Mouse (Mus musculus) olfactory bulb, adult 2 months (tissue): ENCODE data around the gene Pip5k1b. TPM values are rescaled to one million over a fixed set of nuclear protein-coding genes. Genes with fewer than 3 reads are reported as not detected.

Experiments
- H3K27ac ChIP-seq: fragments of 200-500 bp; 2 replicates; pipeline ENCODE4 v1.5.1; 2012; ENCODE audit warnings: low read depth, low read length; ENCODE audit not compliant: insufficient read depth
- H3K4me1 ChIP-seq: fragments of 200-500 bp; 2 replicates; pipeline ENCODE4 v1.6.1; 2012; ENCODE audit warnings: low read length; ENCODE audit not compliant: control insufficient read depth, insufficient read depth
- H3K4me3 ChIP-seq: fragments of 200-500 bp; 2 replicates; pipeline ENCODE4 v1.5.1; 2012; ENCODE audit warnings: mild to moderate bottlenecking, low read depth, low read length, moderate library complexity; ENCODE audit not compliant: insufficient read depth
- CTCF ChIP-seq: fragments of 200-500 bp; IDR thresholded peaks from 2 replicates; pipeline ENCODE4 v1.5.1; 2012; ENCODE audit warnings: low read depth, mild to moderate bottlenecking, low read length, moderate library complexity; ENCODE audit not compliant: insufficient read depth
- POLR2A ChIP-seq: fragments of 200-500 bp; IDR thresholded peaks from 2 replicates; pipeline ENCODE4 v1.6.1; 2012; ENCODE audit warnings: mild to moderate bottlenecking, low read depth, low read length, moderate library complexity; ENCODE audit not compliant: insufficient read depth
- WGBS: fragments of 180-500 bp; shearing (Covaris S2); methylation state at CpG from one replicate; pipeline ENCODE4 v1.1.7; 2018; 5-methylcytosine and 5-hydroxymethylcytosine counted together
- polyA plus RNA-seq: library from polyadenylated mRNA; stranded (reverse); fragments of >200 nt; gene quantifications from 2 replicates; pipeline ENCODE4 v1.2.4, GENCODE M21; 2012; ENCODE audit warnings: low replicate concordance; ENCODE audit not compliant: missing spikeins, insufficient read depth, insufficient read length

Pip5k1b gene
- polyA plus RNA-seq, 1 experiment, result not detected

DNA sequence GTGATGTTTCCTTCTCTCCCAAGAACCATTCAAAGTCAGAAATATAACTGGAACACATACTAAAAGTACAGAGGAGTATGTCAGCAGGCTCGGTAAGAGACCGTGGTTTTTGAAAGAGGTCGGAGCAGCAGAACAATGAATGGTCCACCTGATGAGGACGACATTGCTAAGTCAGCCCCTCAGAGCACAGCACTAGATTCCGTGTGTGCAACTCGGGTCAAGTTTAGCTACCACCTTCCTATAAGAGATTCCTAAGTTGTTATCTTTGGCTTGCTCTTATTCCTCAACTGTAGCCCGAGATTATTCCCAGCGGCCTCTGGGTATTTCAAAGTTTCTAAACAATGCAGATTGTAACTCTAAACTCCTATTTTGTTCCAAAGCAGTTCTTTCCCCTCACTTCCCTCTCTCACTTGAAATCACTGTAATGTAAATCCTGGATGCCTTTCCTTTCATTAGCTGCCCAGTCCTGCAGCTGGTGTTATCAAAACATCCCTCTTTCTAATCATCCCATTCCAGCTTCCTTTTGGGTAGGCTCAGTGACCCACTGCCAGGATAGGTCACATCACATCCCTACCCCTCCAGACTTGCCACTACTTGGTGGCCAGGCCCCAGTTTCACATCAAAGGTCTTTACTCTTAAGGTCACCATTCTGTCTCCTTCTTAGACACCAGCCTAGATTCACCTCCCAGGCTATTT, 192.9 kb downstream of the Pip5k1b start:
- H3K4me3 ChIP-seq, result no peak overlapping the region
- WGBS, result 77% methylated on average over 8 of the region's 8 CpGs

DNA sequence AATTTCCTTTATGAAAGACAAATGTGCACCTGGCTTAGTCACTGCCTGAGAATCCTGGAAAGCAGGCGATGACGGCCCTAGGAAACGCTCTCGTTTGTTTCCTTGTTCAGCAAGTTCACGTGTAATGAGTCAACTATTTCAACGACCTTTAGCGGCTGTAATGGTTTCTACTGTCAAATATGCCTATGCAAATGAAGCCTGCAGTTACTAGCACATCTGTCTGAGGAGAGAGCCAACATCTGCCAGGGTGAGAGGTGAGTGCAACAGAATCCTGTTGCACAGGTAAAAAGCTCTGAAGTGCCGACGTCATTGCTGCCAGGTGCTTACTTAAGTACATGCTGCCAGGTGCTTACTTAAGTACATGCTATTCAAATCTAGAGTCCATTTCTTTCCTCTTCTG, 196.4 kb downstream of the Pip5k1b start:
- H3K27ac ChIP-seq, result no peak overlapping the region
- WGBS, result 87% methylated on average over 9 of the region's 9 CpGs
- no peak for TF ChIP-seq POLR2A
- TF ChIP-seq CTCF, result no peak

More for the DNA sequence above, 192.9 kb downstream of the Pip5k1b start:
- TF ChIP-seq POLR2A (no peak), CTCF (no peak)
- no peak overlapping the region for H3K27ac ChIP-seq
- no peaks in the 10 kb centered on the region for H3K4me1 ChIP-seq

GRCm38 (mm10) chr19:24352298-24352959, 203.2 kb downstream of the Pip5k1b start:
- H3K27ac ChIP-seq, result no peak overlapping the region
- WGBS, result 64% methylated on average over 5 of the region's 5 CpGs
- no peak for TF ChIP-seq CTCF
- no peak for TF ChIP-seq POLR2A
- no peaks in the 10 kb centered on the region for H3K4me1 ChIP-seq
- no peak overlapping the region for H3K4me3 ChIP-seq

More for the DNA sequence above, 196.4 kb downstream of the Pip5k1b start:
- H3K4me1 ChIP-seq, result no peaks in the 10 kb centered on the region
- no peak overlapping the region for H3K4me3 ChIP-seq

DNA sequence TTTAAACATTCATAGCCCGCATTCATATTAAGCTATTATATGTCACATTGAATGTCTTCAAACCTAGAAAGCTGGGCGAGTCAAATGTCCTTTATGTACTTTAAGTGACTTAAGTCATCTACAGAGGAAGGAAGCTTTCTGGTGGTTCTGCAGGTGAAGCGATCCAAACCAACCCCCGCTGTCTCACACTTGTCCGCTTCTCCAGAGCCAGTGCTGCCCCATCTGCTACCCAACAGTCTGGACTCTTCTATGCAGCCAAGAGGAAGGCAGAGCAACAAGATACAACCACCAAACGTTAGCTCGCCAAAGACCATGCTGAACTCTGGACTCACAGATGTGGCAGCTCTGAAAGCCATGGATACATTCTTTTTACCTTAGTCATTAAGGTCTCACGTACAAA, 211.2 kb downstream of the Pip5k1b start:
- TF ChIP-seq POLR2A, result no peak
- no peak for TF ChIP-seq CTCF
- WGBS, result 95% methylated on average over 8 of the region's 8 CpGs
- H3K4me1 ChIP-seq, result no peaks in the 10 kb centered on the region
- H3K27ac ChIP-seq, result no peak overlapping the region
- H3K4me3 ChIP-seq, result no peak overlapping the region

GRCm38 (mm10) chr19:24342786-24343185, 212.9 kb downstream of the Pip5k1b start:
- TF ChIP-seq CTCF, result no peak
- no peak for TF ChIP-seq POLR2A
- Histone ChIP-seq H3K4me1 (no peaks in the 10 kb centered on the region), H3K4me3 (no peak overlapping the region), H3K27ac (no peak overlapping the region)
- 77% methylated on average over 5 of the region's 5 CpGs for WGBS

- no peak for TF ChIP-seq POLR2A
- no peak for TF ChIP-seq CTCF
- no peak overlapping the region for H3K4me3 ChIP-seq
- WGBS, result 84% methylated on average over 12 of the region's 12 CpGs
- no peaks in the 10 kb centered on the region for H3K4me1 ChIP-seq
- no peak overlapping the region for H3K27ac ChIP-seq
Measured at GRCm38 (mm10) chr19:24336370-24337076, 219.1 kb downstream of the Pip5k1b start.

DNA sequence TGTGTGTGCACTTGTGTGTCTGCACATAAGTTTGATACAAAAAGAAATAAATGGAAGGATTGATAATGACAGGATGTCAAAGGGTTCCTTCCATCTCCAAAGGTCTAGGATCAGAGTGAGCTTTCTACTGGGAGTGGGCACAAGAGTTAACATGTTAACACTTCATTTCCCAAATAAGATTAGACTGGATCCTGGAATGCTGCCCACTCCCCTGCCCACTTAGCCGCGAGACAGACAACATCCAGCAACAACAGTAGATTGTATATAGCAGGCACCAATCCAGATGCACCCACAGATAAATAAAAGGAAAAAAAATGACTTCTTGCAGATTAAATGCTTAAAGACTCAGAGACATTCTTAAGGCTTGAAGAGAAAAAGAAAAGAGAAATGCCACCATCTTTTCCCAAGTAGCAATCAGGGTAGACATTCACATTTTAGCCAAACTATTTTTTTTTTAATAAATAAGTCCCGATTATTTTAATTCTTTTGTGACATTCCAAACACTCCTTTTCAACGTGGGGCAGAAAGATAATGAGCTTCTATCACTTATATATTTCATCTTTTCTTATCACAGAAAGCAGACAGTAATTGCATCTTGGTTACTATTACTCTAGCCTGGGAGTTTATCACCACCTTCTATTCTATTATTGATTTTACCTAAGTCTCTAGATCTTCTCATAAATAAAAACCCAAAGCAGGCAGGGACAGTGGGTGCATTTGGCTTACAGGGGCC, 219.9 kb downstream of the Pip5k1b start:
- H3K4me1 ChIP-seq, result no peaks in the 10 kb centered on the region
- H3K4me3 ChIP-seq, result no peak overlapping the region
- H3K27ac ChIP-seq, result no peak overlapping the region
- WGBS, result 51% methylated on average over 4 of the region's 4 CpGs
- TF ChIP-seq POLR2A (no peak), CTCF (no peak)

DNA sequence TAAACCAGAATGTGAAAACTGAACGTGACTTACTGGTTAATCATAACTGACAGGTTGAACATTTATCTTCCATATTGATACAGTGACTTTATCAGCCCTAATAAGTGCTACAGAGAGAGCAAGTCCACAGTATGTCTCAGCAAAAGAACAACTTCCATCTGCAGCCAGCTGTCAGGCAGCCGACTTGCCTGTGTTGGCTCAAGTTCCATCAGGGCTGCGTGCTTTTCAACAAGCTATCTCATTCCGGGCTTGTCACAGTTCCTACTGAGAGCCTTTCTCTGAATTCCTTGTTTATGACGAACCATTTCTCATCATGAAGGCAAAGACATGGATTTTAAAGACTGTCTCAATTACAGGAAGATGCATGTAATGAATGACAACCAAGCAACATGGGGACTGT, 222.7 kb downstream of the Pip5k1b start:
- no peak overlapping the region for H3K4me3 ChIP-seq
- H3K4me1 ChIP-seq, result no peaks in the 10 kb centered on the region
- H3K27ac ChIP-seq, result no peak overlapping the region
- 63% methylated on average over 5 of the region's 5 CpGs for WGBS
- TF ChIP-seq POLR2A, result no peak
- TF ChIP-seq CTCF, result no peak

GRCm38 (mm10) chr19:24331274-24331673, 224.4 kb downstream of the Pip5k1b start:
- H3K4me3 ChIP-seq, result no peak overlapping the region
- TF ChIP-seq POLR2A (no peak), CTCF (no peak)
- 93% methylated on average over 2 of the region's 2 CpGs for WGBS
- no peaks in the 10 kb centered on the region for H3K4me1 ChIP-seq
- H3K27ac ChIP-seq, result no peak overlapping the region
